Mouse (Mus musculus): Measurements from ENCODE around the gene Hsd17b7. TPM values are rescaled to one million over a fixed set of nuclear protein-coding genes. Genes with fewer than 3 reads are reported as not detected.

Gene Hsd17b7
- polyA plus RNA-seq, 1 experiment, result 9.3 TPM

DNA sequence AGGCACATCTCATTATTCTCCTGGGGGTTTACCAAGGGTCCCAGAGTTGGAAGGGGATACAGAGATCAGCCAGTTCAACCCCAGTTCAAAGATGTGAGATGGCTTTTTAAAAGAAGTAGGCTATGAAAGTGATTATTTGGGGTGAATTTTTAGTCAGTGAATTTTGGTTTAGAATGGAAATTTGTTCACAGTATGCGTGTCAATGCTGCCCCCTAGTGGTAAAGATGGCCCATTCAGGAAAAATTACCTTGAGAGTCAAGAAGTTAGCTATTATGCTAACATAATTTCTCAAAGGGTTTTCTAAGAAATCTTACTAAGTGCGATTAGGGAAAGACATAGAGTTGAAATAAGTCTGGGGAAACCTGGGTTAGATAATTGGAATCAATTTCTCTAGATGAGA is 29.7 kb downstream of the Hsd17b7 start:
- no peak for DNase-seq (ENCODE audit: low spot score)

DNA sequence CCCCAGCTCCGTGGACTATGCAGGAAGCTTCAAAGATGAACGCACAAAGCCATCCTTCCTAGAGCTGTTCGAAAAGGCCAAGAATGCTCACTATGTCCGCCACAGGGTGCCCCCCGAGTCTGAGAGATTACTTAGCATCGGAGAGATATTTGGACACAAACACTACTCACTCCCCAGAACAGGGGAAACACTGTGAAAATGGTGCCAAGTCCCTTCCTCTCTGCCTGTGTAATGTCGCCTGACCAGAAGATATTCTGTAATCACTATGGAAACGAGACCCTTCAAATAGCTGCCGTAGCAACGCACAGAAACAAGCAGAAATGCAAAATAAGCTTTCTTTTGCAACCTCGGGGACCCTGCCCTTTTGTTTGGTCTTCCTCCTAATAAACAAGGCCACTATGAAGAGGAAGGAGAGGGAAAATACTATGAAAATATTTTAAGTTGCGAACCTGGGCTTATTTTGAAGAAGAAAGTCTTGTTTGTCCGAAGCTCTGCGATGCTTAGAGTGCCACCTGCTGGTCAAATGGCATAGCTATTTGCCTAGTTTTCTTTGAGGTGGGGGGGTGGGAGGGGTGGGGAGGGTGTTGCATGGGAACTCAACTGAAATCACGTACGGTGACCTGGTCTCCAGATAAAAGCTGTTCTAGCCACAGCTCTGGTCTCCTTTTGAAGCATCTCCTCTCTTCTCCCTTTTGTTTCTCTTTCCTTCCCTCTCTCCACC is 34.9 kb downstream of the Hsd17b7 start:
- DNase-seq (ENCODE audit: low spot score), result no peak

DNA sequence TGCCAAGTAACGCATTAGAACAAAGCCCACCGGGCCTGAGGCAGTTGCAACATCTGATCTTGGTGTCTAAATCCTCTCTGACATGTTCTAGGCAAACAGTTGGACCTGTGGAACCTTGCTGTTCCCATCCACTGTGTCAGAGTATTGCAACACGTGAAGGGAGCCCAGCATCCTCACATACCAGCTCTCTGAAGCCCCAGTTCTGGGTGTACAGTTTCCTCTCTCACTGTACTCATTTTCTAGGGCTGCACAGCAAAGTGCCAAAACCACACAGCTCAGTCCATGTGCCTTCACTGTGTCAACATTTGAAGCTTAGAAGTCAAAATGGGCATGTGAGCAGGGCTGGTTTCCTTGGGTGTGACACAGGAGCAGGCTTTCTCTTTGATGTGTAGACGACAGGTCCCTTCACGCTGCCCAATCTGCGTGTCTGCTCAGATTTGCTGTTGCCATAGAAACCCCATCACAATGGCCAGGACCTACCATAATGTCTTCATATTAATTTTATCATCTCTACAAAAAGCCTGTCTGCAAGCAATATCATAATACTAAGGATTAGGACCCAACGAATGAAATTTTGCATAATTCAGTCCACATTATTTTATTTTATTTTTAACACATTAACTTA is 36.8 kb downstream of the Hsd17b7 start:
- DNase-seq (ENCODE audit: low spot score), result no peak

DNA sequence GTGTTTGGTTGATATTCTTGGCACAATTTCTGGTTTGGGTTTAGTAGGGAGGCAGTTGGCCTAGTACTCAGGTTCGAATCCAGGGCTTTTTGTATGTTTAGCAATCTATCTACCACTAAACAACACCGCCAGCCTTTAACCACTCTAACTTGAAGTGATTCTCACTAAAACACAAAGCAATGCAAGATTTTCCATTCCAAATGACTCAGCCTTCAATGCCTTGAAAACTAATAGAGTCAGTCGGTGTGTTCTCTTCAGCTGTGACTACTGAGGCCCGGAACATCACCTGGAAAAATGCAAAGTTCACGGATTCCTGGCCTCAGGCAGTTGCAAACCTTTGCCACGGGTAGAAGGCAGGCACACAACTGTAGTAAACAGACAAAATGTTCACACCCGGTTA is 37.3 kb downstream of the Hsd17b7 start:
- DNase-seq (ENCODE audit: low spot score), result no peak

DNA sequence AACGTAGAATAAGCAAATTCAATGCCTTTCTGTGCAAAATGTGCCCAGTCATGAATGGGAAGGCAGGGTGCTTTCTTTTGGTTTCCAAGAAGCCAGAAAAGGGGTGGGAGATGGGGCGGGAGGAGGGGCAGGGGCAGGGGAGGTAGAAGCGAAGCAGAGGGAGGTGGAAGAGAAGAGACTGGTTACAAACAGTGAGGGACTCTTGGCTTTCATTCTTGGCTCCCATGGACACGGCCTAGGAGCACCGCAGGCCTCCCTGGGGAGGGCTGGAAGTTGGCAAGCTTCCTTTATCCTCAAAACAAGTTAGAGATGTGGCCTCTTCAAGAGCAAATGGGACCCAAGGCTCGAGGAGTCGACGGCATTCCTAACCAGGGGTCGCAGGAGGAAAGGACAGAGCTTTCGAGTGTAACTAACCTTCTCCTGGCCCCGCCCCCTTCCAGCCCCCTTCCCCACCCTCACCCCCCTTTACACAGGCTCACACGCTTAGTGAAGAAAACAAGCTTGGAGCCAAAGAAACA is 40.5 kb downstream of the Hsd17b7 start, which contains the start of gene Ccdc190:
Ccdc190 (plus strand) TSS at position 195 of the 518 bp plus-strand sequence.
- DNase-seq (ENCODE audit: low spot score), result no peak

DNA sequence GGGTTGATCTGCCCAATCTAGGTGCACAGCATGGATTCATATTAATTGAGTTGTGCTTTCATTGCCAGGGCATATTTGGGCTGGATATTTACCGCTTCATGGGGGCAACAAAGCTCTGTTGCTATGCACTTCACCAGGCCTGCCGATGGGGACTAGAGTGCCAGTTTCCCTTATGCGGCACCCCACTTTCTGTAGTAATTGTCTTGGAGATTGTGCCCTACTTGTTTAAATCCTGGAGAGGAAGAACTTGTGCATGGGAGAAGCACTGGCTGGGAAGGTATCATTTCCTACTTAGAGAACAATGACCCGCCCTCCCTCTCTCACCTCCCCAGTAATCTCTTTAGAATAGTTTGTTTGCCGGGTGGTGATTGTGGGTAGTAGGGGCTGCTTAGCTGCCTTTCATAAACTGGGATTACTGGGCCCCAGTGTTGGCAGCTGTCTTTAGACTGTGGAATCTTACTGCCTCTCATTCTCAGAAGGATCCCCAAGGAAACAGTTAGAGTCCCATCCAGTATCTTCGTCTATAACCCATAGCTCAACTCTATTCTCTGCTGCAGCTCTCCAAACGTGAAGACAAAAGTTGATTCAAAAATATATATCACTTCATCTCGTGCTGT is 41.2 kb downstream of the Hsd17b7 start:
- no peak for DNase-seq (ENCODE audit: low spot score)

DNA sequence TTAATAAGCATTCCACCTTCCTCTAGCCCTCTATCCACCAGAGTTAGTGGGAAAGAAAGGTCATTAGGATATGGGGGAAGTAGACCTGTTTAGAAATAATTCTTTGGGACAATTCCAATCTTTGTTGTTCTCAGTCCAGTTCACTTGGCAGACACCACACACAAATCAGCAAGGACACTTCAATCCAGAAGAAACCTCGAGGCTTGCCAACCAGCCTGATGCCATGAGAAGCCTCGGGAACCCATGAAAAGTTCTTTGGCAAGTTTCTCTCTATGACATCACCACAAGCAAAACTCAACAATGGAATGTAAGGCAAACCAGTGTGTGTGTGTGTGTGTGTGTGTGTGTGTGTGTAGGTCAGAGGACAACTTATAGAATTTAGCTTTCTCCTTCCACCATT is 44.5 kb downstream of the Hsd17b7 start:
- no peak for DNase-seq (ENCODE audit: low spot score)

DNA sequence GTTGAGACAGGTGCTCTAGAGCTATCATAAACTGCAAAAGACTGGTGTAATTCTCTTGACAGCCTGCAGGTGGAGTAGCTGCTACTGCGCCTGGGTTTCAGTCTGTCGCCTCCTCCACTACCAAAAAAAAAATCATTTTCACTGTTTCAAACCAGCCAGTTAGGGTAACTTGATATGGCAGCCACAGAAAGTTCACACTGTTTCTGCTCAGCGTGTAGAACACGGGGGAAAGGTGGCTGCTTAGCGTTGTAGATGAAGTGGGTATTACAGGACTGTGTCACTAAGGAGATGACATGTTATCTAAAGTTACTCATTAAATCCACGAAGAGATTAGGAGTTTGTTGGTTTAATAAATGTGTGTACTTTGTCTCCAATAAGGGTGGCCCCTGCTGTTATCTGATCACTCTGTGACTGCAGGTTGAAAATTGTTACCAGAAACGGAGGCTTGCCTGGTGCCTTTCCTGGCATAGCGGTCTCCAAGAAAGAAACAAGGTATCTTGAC is 47.3 kb downstream of the Hsd17b7 start:
- DNase-seq (ENCODE audit: low spot score), result no peak

DNA sequence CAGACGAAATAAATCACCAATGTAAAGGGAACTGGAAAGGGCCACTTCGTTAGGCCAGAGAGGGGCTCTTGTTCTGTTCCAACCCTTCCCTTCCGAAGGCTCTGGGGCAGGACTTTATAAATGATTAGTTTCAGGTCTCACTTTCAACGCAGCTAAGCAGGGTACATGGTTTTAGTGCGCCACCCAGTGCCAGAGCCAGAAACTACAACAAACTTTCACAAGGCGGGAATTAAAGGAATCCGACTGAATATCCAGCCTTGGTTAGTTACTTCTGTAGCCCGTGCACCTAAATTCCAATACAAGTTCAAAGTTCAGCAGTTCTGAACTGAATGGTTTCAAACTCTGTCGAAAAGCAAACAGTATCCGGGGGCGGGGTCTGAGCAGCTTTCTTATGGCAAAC is 49.8 kb downstream of the Hsd17b7 start:
- DNase-seq (ENCODE audit: low spot score), result peak; percentile 52

DNA sequence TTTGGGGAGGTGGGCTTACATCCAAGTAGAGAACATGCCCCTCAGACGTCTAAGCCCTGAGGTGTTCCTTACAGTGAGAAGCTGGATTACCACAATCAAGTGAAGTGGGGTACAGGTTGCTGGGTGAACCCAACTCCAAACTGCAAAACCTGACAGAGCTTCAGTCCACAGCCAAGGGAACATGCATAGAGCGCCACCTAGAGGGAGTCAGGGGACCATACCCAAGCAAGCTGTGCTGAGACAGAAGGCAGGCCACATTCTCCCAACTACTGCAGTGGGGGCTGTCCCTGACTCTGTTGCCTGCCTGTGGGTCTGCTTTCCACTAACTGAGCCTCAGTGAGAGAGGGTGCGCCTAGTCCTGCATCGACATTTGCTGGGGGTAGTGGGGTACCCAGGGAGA is 51.0 kb downstream of the Hsd17b7 start:
- no peak for DNase-seq (ENCODE audit: low spot score)

DNA sequence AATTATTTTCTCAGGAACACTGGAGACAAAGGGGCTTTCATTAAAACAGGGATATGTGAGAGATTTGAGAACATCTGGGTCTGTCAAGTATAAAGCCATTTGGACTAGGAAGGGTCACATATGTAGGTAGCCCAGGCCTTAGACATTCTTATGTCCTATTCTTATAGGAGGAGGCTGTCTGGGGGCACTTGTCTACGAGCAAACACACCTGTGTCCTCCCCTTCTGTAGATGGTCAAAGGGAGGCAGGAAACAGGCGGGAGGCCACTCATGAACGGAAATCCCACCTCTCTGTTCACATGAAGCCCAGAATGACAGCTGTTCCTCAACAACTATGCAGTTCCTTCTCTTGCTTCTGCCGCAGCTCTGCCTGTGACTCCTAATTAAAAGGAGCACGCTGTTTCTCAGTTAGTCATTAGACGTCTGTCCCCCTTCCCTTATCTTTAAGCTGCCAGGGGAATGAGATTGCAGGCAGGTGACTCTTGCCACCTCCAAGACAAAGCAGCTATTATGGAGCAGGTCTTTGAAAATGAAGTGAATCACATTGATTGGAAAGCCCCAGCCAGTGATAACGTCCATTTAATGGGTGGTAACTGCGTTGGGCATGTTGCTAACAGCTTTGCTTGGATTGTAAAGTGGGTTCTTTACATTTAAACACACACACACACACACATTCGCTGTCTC is 51.8 kb downstream of the Hsd17b7 start:
- DNase-seq (ENCODE audit: low spot score), result no peak

DNA sequence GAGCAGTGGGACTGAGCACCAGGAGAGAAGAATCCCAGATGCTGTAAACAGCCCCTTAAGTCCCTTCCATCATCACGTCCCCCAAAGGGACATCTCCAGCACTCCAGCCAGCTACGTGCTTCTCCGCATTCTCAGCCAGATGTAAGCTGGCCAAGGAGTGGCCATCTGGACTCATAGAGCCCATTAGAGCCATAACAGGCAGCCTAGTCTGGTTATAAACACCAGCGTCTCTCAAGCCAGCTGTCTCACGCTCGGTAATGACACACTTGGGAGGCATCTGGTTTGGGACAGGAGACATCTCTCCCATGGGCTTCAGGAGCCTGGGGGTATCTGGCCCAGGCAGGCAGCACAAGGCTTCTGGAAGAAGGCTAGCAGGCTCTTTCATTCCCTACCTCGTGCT is 52.4 kb downstream of the Hsd17b7 start:
- no peak for DNase-seq (ENCODE audit: low spot score)

DNA sequence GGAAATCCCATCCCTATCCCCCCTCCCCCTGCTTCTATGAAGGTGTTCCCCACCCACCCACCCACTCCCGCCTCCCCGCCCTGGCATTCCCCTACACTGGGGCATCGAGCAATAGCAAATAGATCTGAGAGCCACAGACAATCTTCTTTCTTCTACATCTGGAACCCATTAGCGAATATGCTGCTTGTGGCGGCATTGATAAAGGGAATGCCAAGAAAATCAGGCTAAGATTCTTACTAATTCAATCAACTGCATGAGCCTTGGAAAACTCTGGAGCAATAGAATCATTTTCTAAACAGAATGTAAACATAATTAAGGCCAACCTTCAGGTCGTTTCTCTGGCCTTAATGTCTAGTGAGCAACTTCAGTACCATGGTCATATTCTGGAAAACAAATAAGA is 57.5 kb downstream of the Hsd17b7 start:
- no peak for DNase-seq (ENCODE audit: low spot score)

DNA sequence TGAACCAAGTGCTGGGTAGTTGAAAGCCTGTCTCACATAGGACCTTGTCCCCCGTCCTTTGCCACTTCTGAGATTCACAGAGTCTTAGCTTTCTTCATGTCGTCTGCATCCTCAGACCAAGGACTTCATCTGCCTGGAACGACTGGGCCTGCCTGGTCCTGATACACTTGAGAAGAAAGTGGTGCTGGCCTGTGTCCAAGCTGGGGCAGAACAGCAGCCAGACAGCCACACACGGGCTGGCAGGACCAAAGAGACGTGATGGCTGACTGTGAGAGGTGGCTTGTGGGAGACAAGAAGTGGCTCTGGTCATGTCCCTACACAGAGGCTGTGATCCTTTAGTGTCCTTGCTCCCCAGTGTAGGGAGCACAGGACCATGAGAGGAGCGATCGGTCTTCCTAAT is 58.3 kb downstream of the Hsd17b7 start:
- DNase-seq (ENCODE audit: low spot score), result no peak

DNA sequence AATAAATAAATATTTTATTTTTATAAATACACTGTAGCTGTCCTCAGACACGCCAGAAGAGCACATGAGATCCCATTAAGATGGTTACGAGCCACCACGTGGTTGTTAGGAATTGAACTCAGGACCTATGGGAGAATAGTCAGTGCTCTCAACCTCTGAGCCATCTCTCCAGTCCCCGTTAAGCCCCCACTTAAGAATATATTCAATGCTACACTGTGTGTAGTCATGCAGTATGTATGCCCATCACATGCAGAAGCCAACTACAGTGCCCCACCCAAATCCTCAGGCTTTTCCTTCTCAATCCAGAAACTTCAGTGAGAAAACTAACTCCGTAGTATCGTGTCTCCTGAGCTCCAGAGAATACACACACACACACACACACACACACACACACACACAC is 59.4 kb downstream of the Hsd17b7 start:
- no peak for DNase-seq (ENCODE audit: low spot score)

DNA sequence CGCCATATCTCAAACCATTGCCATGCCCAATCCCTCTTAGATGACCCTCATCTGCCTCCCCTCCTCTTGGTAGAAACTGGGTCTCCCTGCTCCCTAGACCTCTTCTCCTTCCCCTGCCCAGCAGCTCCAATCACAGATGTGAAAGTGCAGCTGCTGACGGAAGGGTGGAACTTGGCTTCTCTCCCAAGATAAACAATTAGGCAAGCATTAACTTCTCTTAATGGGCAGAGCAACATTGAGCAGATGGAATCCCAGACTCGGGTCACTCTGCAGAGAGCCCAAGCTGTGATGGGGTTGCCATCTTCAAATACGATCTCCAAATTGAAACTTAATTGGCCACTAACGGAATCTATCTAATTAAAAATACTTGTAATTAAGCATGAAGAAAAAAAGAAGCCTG is 59.9 kb downstream of the Hsd17b7 start:
- DNase-seq (ENCODE audit: low spot score), result no peak

DNA sequence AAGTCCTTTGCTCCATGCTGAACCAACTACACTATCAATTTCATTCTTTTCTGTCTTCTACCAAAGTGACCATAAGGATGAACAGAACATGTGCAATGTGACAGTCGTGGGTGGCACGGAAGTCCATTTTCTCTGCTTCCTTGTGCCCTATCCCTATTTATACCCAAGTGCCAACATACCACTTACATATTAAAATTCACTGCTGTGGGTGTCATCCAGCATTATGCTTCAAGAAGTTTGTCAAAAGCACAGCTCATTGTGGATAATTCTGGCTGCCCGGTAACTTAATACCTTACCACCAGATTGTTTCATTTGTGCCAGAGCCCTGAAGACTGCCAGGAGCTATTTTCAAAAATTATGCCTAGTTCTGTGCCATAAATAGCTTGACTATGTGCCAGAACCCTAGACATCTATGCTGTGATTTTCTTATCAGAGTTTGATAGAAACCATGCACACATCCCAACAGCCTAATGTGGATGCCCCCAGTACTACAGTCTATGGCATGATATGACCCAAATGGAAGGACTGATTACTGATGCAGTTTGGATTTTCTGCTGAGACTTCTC is 68.2 kb downstream of the Hsd17b7 start:
- no peak for DNase-seq (ENCODE audit: low spot score)

Other genes with a start within 250 kb of the Hsd17b7 start
- 8.8 and 11.2 TPM in 2 replicates for gene Rgs4, start 221.6 kb downstream of the Hsd17b7 start, polyA plus RNA-seq (2012; rRNA removed)
- gene Ccdc190, start 40.6 kb downstream of the Hsd17b7 start, polyA plus RNA-seq (2012; rRNA removed), result 0.11 and 0.19 TPM in 2 replicates
- gene Ddr2, start 141.5 kb upstream of the Hsd17b7 start, polyA plus RNA-seq (2012; rRNA removed), result 76.5 and 93.8 TPM in 2 replicates
- gene Uap1, start 205.7 kb upstream of the Hsd17b7 start, polyA plus RNA-seq (2012; rRNA removed), result 36.2 and 41.3 TPM in 2 replicates
- gene Uhmk1, start 246.2 kb upstream of the Hsd17b7 start, polyA plus RNA-seq (2012; rRNA removed), result 22.2 and 23.2 TPM in 2 replicates

Measured in urinary bladder, adult 2 months (tissue).